ENCODE assay signal across 1 mouse cellular context in genomic region chr4:132426021-132426420, GRCm38 (mm10).
A peak's percentile ranks its signal among the peaks of the same experiment; 100 is the strongest.
TF ChIP-seq lines count a peak whose summit lies in the region.

No protein-coding gene starts in this region.

TF ChIP-seq in MEL, 35 proteins besides CTCF, POLR2A, EP300 and RAD21 (continued from another document):
- TF ChIP-seq POLR2AphosphoS5 (IDR thresholded peaks at IDR 0.05; ENCODE audit: borderline replicate concordance, low read depth, low read length) (no peak), JUND (IDR thresholded peaks at IDR 0.05; ENCODE audit: low read depth, low read length) (no peak), ZC3H11A (IDR thresholded peaks at IDR 0.05; ENCODE audit: low read depth, low read length) (no peak), ZKSCAN1 (IDR thresholded peaks at IDR 0.05; ENCODE audit: low read depth, low read length) (no peak), ETS1 (IDR thresholded peaks at IDR 0.05; ENCODE audit: low read depth, low read length) (peak; percentile 75; the same call in 1 of the 2 replicates), KAT2A (conservative IDR thresholded peaks at IDR 0.05; ENCODE audit: low read depth, low read length) (no peak), USF2 (IDR thresholded peaks at IDR 0.05; ENCODE audit: borderline replicate concordance in 1 of 2, insufficient read depth in 1 of 2, low read depth in 1 of 2, low read length in 2 of 2) (no peak), TAL1 (IDR thresholded peaks at IDR 0.05; ENCODE audit: low read length) (peak; percentile 62), MYB (IDR thresholded peaks at IDR 0.05; ENCODE audit: low read depth, low read length) (no peak), SIN3A (IDR thresholded peaks at IDR 0.05; ENCODE audit: low read length) (peak; percentile 43; the same call in 1 of the 2 replicates), MAZ (IDR thresholded peaks at IDR 0.05; ENCODE audit: low read depth, low read length) (no peak), MYC (IDR thresholded peaks at IDR 0.05; ENCODE audit: low read depth, low read length) (no peak), ZNF384 (IDR thresholded peaks at IDR 0.05; ENCODE audit: low read depth, low read length) (no peak), MAFK (IDR thresholded peaks at IDR 0.05; ENCODE audit: borderline replicate concordance, low read depth, low read length) (no peak), GATA1 (IDR thresholded peaks at IDR 0.05; ENCODE audit: low read depth, low read length) (peak; percentile 66), ZMIZ1 (IDR thresholded peaks at IDR 0.05; ENCODE audit: low read depth, low read length) (no peak), MEF2A (IDR thresholded peaks at IDR 0.05; ENCODE audit: extremely low read depth, insufficient replicate concordance, low read depth, low read length, poor library complexity, severe bottlenecking) (no peak), RCOR1 (IDR thresholded peaks at IDR 0.05; ENCODE audit: low read depth, low read length) (no peak), ELF1 (IDR thresholded peaks at IDR 0.05; ENCODE audit: low read depth, low read length) (no peak), CHD2 (IDR thresholded peaks at IDR 0.05; ENCODE audit: low read length) (no peak), POLR2AphosphoS2 (IDR thresholded peaks at IDR 0.05; ENCODE audit: low read length) (no peak), MXI1 (IDR thresholded peaks at IDR 0.05; ENCODE audit: low read depth, low read length) (no peak), GABPA (IDR thresholded peaks at IDR 0.05; ENCODE audit: low read depth, low read length) (no peak), NELFE (IDR thresholded peaks at IDR 0.05; ENCODE audit: low read depth, low read length) (no peak), CHD1 (IDR thresholded peaks at IDR 0.05; ENCODE audit: low read depth, low read length) (no peak), TCF12 (IDR thresholded peaks at IDR 0.05; ENCODE audit: low read depth, low read length) (peak; percentile 50; the same call in 1 of the 2 replicates), BHLHE40 (IDR thresholded peaks at IDR 0.05; ENCODE audit: borderline replicate concordance, low read depth, low read length) (no peak)
